Mouse (Mus musculus): ENCODE results near the gene C1qtnf1. TPM values are rescaled to one million over a fixed set of nuclear protein-coding genes. Genes with fewer than 3 reads are reported as not detected.

Gene C1qtnf1
- polyA plus RNA-seq, 1 experiment from 2014 or later: 2.5 TPM

GRCm38 (mm10) chr11:118481751-118482150 is 53.7 kb downstream of the C1qtnf1 start:
- Histone ChIP-seq H3K27me3 (ENCODE audit: control insufficient read depth, insufficient read depth, low read length) (no peaks in the 10 kb centered on the region), H3K4me3 (ENCODE audit: low read depth, low read length) (no peak overlapping the region), H3K4me1 (ENCODE audit: control insufficient read depth, insufficient read depth, low read length) (0 out of 2 replicates have a peak, but pooled peaks cover 3% of the 10 kb centered on the region), H3K36me3 (ENCODE audit: control insufficient read depth, insufficient read depth, low read length) (no peaks in the 10 kb centered on the region), H3K9ac (ENCODE audit: low read length) (no peak overlapping the region), H3K9me3 (ENCODE audit: control insufficient read depth, low read length) (no peaks in the 10 kb centered on the region), H3K4me2 (ENCODE audit: low read depth) (no peak overlapping the region), H3K27ac (ENCODE audit: low read depth, low read length) (no peak overlapping the region)
- ATAC-seq (ENCODE audit: insufficient read depth, low FRiP score, low TSS enrichment) (no peak), DNase-seq (ENCODE audit: low spot score) (no peak)
- 84% methylated on average over 14 of the region's 14 CpGs for WGBS

GRCm38 (mm10) chr11:118484169-118484568 is 56.2 kb downstream of the C1qtnf1 start:
- H3K27ac ChIP-seq (ENCODE audit: low read depth, low read length): no peak overlapping the region
- 87% methylated on average over 8 of the region's 8 CpGs for WGBS
- H3K4me1 ChIP-seq (ENCODE audit: control insufficient read depth, insufficient read depth, low read length): peaks cover 7% of the 10 kb centered on the region; the same call in 1 of the 2 replicates
- H3K9me3 ChIP-seq (ENCODE audit: control insufficient read depth, low read length): no peaks in the 10 kb centered on the region
- no peak overlapping the region for H3K4me2 ChIP-seq (ENCODE audit: low read depth)
- no peaks in the 10 kb centered on the region for H3K36me3 ChIP-seq (ENCODE audit: control insufficient read depth, insufficient read depth, low read length)
- H3K4me3 ChIP-seq (ENCODE audit: low read depth, low read length): no peak overlapping the region
- no peak overlapping the region for H3K9ac ChIP-seq (ENCODE audit: low read length)
- DNase-seq (ENCODE audit: low spot score) (no peak), ATAC-seq (ENCODE audit: insufficient read depth, low FRiP score, low TSS enrichment) (no peak)
- H3K27me3 ChIP-seq (ENCODE audit: control insufficient read depth, insufficient read depth, low read length): no peaks in the 10 kb centered on the region

- Histone ChIP-seq H3K4me1 (ENCODE audit: control insufficient read depth, insufficient read depth, low read length) (peaks cover 10% of the 10 kb centered on the region; the same call in 1 of the 2 replicates), H3K27me3 (ENCODE audit: control insufficient read depth, insufficient read depth, low read length) (no peaks in the 10 kb centered on the region), H3K36me3 (ENCODE audit: control insufficient read depth, insufficient read depth, low read length) (no peaks in the 10 kb centered on the region), H3K27ac (ENCODE audit: low read depth, low read length) (no peak overlapping the region), H3K9me3 (ENCODE audit: control insufficient read depth, low read length) (no peaks in the 10 kb centered on the region), H3K4me2 (ENCODE audit: low read depth) (no peak overlapping the region), H3K4me3 (ENCODE audit: low read depth, low read length) (no peak overlapping the region), H3K9ac (ENCODE audit: low read length) (no peak overlapping the region)
- DNase-seq (ENCODE audit: low spot score) (no peak), ATAC-seq (ENCODE audit: insufficient read depth, low FRiP score, low TSS enrichment) (no peak)
- 75% methylated on average over 11 of the region's 11 CpGs for WGBS
These were observed 57.3 kb downstream of the C1qtnf1 start for GRCm38 (mm10) chr11:118485338-118485737.

GRCm38 (mm10) chr11:118485780-118486179 is 57.8 kb downstream of the C1qtnf1 start:
- Histone ChIP-seq H3K9me3 (ENCODE audit: control insufficient read depth, low read length) (no peaks in the 10 kb centered on the region), H3K36me3 (ENCODE audit: control insufficient read depth, insufficient read depth, low read length) (no peaks in the 10 kb centered on the region), H3K4me1 (ENCODE audit: control insufficient read depth, insufficient read depth, low read length) (peaks cover 13% of the 10 kb centered on the region; the same call in 1 of the 2 replicates), H3K27me3 (ENCODE audit: control insufficient read depth, insufficient read depth, low read length) (no peaks in the 10 kb centered on the region), H3K27ac (ENCODE audit: low read depth, low read length) (no peak overlapping the region), H3K4me3 (ENCODE audit: low read depth, low read length) (no peak overlapping the region), H3K9ac (ENCODE audit: low read length) (no peak overlapping the region), H3K4me2 (ENCODE audit: low read depth) (no peak overlapping the region)
- DNase-seq (ENCODE audit: low spot score) (no peak), ATAC-seq (ENCODE audit: insufficient read depth, low FRiP score, low TSS enrichment) (no peak)
- WGBS: 86% methylated on average over 3 of the region's 3 CpGs

- DNase-seq (ENCODE audit: low spot score) (no peak), ATAC-seq (ENCODE audit: insufficient read depth, low FRiP score, low TSS enrichment) (no peak)
- H3K36me3 ChIP-seq (ENCODE audit: control insufficient read depth, insufficient read depth, low read length): no peaks in the 10 kb centered on the region
- H3K27ac ChIP-seq (ENCODE audit: low read depth, low read length): no peak overlapping the region
- no peak overlapping the region for H3K4me2 ChIP-seq (ENCODE audit: low read depth)
- 82% methylated on average over 6 of the region's 6 CpGs for WGBS
- H3K4me1 ChIP-seq (ENCODE audit: control insufficient read depth, insufficient read depth, low read length): peaks cover 13% of the 10 kb centered on the region; the same call in 1 of the 2 replicates
- no peaks in the 10 kb centered on the region for H3K9me3 ChIP-seq (ENCODE audit: control insufficient read depth, low read length)
- H3K27me3 ChIP-seq (ENCODE audit: control insufficient read depth, insufficient read depth, low read length): no peaks in the 10 kb centered on the region
- H3K9ac ChIP-seq (ENCODE audit: low read length): no peak overlapping the region
- H3K4me3 ChIP-seq (ENCODE audit: low read depth, low read length): no peak overlapping the region
These were observed 58.3 kb downstream of the C1qtnf1 start for GRCm38 (mm10) chr11:118486281-118486680.

- no peak overlapping the region for H3K9ac ChIP-seq (ENCODE audit: low read length)
- H3K36me3 ChIP-seq (ENCODE audit: control insufficient read depth, insufficient read depth, low read length): no peaks in the 10 kb centered on the region
- no peaks in the 10 kb centered on the region for H3K9me3 ChIP-seq (ENCODE audit: control insufficient read depth, low read length)
- WGBS: 89% methylated on average over 29 of the region's 29 CpGs
- DNase-seq (ENCODE audit: low spot score): no peak
- H3K4me2 ChIP-seq (ENCODE audit: low read depth): no peak overlapping the region
- H3K27me3 ChIP-seq (ENCODE audit: control insufficient read depth, insufficient read depth, low read length): no peaks in the 10 kb centered on the region
- H3K4me3 ChIP-seq (ENCODE audit: low read depth, low read length): no peak overlapping the region
- ATAC-seq (ENCODE audit: insufficient read depth, low FRiP score, low TSS enrichment): no peak
- peaks cover 13% of the 10 kb centered on the region; the same call in 1 of the 2 replicates for H3K4me1 ChIP-seq (ENCODE audit: control insufficient read depth, insufficient read depth, low read length)
- H3K27ac ChIP-seq (ENCODE audit: low read depth, low read length): no peak overlapping the region
These were observed 59.1 kb downstream of the C1qtnf1 start for GRCm38 (mm10) chr11:118486881-118487772.

- H3K4me1 ChIP-seq (ENCODE audit: control insufficient read depth, insufficient read depth, low read length): peaks cover 13% of the 10 kb centered on the region; the same call in 1 of the 2 replicates
- H3K36me3 ChIP-seq (ENCODE audit: control insufficient read depth, insufficient read depth, low read length): no peaks in the 10 kb centered on the region
- no peaks in the 10 kb centered on the region for H3K9me3 ChIP-seq (ENCODE audit: control insufficient read depth, low read length)
- ATAC-seq (ENCODE audit: insufficient read depth, low FRiP score, low TSS enrichment): no peak
- no peaks in the 10 kb centered on the region for H3K27me3 ChIP-seq (ENCODE audit: control insufficient read depth, insufficient read depth, low read length)
- no peak overlapping the region for H3K4me2 ChIP-seq (ENCODE audit: low read depth)
- peak overlapping the region; percentile 23; the same call in 1 of the 2 replicates for H3K27ac ChIP-seq (ENCODE audit: low read depth, low read length)
- 73% methylated on average over 8 of the region's 8 CpGs for WGBS
- no peak overlapping the region for H3K4me3 ChIP-seq (ENCODE audit: low read depth, low read length)
- no peak overlapping the region for H3K9ac ChIP-seq (ENCODE audit: low read length)
- DNase-seq (ENCODE audit: low spot score): no peak
These were observed 60.3 kb downstream of the C1qtnf1 start for GRCm38 (mm10) chr11:118488191-118488906.

GRCm38 (mm10) chr11:118488907-118489270 is 60.9 kb downstream of the C1qtnf1 start:
- no peaks in the 10 kb centered on the region for H3K9me3 ChIP-seq (ENCODE audit: control insufficient read depth, low read length)
- no peak overlapping the region for H3K4me3 ChIP-seq (ENCODE audit: low read depth, low read length)
- H3K27ac ChIP-seq (ENCODE audit: low read depth, low read length): peak overlapping the region; percentile 23; the same call in 1 of the 2 replicates
- no peaks in the 10 kb centered on the region for H3K36me3 ChIP-seq (ENCODE audit: control insufficient read depth, insufficient read depth, low read length)
- H3K4me1 ChIP-seq (ENCODE audit: control insufficient read depth, insufficient read depth, low read length): peaks cover 13% of the 10 kb centered on the region; the same call in 1 of the 2 replicates
- WGBS: 70% methylated on average over 12 of the region's 12 CpGs
- H3K9ac ChIP-seq (ENCODE audit: low read length): no peak overlapping the region
- H3K4me2 ChIP-seq (ENCODE audit: low read depth): no peak overlapping the region
- no peak for DNase-seq (ENCODE audit: low spot score)
- no peaks in the 10 kb centered on the region for H3K27me3 ChIP-seq (ENCODE audit: control insufficient read depth, insufficient read depth, low read length)
- ATAC-seq (ENCODE audit: insufficient read depth, low FRiP score, low TSS enrichment): no peak

All from neural tube, embryonic 11.5 days (tissue).